Mouse (Mus musculus): ENCODE results near the gene Ccn1.

Ccn1 gene

DNA sequence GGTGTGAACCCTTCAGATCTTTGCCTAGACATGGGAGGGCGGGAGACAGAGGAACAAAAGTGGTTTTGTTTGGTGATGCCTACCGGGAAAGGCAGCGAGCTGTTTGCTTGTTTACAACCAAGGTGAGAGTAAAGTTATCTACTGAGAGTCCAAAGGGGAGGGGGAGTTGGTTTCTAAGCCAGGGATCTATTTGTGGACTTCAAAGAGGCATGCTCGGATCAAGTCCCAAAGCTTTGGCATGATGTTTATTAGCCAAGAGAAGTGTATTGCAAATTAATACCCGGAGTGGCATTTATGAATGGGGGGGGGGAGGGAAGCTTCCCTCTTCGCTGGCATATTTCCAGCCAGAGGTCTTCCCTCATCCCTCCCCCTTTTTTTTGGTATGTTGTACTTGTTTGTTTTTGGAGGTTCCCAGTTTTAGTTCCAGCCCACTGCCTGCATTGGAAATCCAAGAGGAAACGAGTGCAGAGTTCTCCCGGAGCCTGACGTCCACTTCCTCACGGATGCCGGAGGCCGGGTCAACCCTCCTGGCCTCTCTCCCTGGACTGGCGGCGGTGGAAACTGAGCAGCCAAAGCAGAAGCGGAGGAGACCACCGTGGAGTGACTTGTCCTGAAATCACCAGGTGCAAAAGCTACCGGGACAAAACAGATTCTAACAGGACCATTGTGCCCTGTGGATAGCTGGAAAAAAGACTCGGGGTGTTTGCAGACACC lies 674 bp upstream of the Ccn1 start:
- in situ Hi-C loops (cut with MboI, MseI), result no loop called here

DNA sequence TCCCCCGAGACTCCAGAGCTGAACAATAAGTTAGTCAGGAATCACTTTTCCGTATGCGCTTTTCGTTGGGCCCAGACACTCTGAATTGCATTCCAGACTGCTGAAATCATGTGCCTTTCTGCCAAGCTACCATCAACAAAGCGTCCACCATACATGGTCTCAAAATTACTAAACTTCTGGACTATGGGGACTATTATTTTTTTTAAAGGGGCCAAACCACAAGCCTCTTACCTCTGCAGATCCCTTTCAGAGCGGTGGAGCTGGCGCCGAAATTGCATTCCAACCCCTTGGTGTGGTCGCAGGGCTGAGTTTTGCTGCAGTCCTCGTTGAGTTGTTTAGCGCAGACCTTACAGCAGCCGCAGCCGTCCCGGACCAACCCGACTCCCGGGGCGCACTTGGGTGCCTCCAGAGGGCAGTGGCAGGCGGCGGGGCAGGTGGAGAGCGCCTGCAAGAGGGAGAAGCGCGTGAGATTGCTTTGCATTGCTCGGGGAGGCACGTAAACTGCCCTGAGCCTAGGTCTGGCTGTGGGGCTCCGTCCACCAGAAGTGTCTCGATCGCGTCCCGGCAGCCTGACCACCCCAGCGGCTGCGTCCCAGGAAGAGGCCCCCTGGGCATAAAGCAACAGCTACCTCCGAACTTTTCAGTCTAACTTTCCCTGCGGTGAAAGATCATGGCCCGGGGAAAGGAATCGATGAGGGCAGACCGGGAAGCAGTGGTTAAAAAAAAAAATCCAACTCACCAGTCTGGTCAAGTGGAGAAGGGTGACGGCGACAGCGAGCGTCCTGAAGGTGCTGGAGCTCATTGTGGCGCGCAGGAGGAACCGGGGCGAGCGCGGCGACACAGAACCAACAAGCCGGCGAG lies 560 bp downstream of the Ccn1 start:
- in situ Hi-C loops (cut with MboI, MseI), result no loop called here

DNA sequence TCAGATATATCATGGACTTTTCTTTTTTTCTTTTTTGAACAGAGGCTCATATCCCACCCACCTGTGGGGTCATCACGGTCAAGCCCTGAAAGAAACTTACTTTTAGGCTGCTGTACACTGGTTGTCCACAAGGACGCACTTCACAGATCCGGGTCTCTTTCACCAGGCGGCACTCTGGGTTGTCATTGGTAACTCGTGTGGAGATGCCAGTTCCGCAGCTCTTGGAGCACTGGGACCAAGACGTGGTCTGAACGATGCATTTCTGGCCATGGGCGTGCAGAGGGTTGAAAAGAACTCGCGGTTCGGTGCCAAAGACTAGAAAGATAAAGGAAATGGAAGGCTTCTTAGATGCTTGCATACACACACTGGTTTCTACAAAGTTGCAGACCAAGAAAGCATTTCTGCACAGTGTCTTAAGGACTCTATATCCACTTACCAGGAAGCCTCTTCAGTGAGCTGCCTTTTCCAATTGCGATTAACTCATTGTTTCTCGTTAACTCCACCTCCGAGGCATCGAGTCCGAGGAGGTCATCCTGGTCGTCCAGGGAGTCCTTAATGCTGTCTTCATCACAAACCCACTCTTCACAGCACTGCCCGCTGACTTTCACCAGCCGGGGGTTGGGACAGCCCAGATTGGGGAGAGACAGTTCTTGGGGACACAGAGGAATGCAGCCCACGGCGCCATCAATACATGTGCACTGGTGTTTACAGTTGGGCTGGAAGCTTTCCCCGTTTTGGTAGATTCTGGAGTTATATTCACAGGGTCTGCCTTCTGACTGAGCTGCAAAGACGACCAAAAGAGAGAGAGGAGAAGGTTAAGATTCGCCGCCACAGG lies 1.5 kb downstream of the Ccn1 start:
- in situ Hi-C loops (cut with MboI, MseI), result no loop called here

DNA sequence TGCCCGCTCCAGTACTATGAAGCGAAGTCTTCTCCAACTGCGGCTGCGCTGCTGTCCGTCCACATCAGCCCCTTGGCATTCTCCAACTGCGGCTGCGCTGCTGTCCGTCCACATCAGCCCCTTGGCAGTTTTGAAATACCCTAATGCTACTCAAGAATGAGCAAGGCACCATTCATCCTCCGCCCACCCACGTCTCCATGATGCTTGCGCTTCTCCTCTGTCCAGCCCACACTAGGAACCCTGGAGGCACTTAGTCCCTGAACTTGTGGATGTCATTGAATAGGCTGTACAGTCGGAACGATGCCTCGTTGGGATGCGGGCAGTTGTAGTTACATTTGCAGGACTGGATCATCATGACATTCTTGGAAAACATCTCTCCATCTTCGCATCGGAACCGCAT lies 2.4 kb downstream of the Ccn1 start:
- in situ Hi-C loops (cut with MboI, MseI), result no loop called here

DNA sequence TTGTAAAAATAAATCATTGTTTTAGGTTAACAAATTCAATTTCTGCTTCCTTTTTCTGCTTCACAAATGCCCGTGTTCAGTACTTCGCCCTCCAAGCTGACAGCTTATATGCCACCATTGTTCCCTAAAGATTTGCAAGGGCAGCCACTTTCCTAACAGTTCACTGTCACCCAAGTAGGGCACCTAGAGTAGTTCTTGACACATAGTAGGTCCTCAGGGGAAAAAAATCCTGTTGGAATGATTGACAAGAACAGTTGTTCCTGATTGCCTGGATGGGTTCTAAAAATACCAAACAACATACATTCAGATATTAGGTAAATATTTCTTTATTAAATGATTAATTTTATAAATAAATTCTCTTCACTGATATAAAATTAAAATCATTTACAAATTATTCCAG lies 3.1 kb downstream of the Ccn1 start:
- in situ Hi-C loops (cut with MboI, MseI), result no loop called here

DNA sequence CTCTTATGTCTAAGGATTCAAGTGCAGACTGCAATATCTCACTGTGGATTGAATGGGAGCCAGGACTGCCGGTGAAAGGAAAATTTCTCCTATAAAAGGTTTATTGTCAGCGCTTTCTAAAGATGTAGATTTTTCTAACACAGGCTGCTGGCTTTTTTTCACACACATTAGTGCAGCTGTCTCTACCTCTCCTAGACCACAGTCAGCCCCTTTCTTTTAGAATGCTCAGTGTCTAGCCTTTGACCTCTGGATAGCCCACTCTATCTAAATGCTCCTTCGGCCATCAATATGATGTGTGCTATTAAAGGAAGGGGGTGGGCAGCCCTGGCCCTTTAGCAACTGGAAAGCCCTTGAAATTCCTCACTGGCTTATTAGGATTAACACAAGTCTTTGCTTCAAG lies 3.8 kb downstream of the Ccn1 start:
- in situ Hi-C loops (cut with MboI, MseI), result no loop called here

DNA sequence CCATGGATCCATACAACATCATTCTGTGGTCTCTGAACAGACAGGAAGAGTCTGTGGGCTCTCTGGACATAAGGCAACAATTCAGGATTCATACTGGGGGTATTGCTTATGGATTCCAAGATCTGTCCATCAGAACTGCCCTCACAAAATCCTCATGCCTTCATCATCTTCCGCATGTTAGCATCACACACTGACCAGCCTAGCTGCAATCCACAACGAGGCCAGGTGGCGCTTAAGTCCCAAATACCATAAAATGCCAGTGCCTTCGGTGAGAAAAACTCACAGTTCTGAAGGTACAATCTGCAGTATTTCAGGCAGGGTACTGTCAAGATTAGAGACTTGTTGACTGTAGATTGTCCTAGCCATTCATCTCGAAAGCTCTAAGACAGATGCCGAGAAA lies 4.3 kb downstream of the Ccn1 start:
- in situ Hi-C loops (cut with MboI, MseI), result no loop called here

DNA sequence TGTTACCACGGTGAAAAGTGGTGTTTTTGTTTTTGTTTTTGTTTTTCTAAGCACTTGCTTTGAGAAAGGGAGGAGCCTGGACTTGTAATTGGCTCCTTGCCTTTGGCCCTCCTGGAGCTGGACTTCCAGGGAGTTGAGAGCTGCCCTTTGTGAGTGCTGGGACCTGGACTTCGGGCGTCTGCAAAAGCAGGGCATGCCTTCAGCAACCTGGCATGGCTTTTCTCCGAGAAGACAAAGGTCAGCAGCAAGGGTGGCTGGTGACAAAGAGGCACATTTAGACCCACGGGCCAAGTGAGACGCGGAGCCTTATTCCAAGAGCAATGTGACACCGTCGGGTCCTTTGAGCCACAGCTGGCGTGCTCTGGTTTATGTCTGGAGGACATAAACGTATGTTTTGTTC lies 6.9 kb downstream of the Ccn1 start:
- in situ Hi-C loops (cut with MboI, MseI), result no loop called here

DNA sequence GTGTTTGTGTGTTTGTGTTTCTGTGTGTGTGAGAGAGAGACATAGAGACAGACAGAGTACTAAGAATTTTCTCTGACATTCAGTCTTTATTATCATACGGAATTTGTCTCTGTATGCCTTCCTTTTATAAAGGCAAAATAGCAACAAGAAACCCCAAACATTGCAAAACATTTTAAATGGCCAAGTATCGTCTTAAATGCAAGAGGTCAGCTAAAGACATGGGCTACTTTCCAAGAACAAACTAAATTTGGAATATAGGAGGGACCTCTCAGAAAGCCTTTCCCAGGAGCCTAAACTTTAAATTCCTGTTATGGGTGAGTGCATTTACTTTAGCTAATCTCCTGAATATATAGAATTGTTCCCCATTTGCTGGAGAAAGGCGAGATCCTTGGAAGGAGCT lies 7.9 kb downstream of the Ccn1 start:
- in situ Hi-C loops (cut with MboI, MseI), result no loop called here

DNA sequence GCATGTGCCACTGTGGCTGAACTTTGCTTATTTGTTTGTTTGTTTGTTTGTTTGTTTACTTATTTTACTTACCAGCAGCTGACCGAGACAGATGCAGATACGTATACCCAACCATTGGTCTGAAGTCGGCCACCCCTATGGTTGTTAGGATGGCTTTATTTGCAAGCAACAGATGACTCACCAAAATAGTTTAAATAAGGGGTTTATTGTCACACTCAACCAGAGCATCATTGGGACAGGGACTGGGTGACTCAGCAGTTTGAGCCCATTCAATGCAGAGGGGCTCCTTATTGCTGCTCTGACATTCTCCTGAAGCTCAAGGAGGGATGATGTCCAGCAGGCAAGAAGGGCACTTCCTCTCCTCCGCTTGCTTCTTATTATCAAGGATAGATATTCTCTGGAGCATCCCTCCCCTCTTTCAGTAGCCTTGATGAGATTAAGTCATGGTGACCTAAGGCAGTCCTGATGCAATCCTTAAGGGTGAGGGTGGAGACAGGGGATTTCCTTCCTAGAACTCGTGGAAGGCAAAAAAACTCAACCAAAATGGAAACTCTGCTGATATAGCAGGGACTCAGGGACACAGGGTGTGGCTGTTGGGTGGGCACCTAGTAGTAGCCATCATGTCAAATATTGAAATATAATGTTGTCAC lies 8.6 kb downstream of the Ccn1 start:
- in situ Hi-C loops (cut with MboI, MseI), result no loop called here

DNA sequence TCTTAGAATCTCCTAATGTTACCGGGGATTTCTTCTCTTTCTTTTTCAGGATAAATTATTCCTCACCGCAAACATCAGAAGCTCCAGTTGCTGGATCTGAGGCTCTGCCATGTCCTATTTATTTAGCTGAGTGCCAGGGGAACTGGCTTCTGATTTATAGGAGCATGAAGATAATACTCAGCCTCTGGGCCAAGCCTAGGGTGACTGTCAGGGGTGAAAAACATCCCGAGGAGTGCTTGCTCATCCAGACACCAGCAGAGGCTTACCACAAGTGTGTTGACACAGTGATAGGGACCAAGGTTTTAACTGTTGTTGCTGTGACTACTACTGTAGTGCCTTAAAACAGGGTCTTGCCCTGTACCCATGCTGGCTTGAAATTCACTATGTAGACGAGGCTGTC lies 9.2 kb downstream of the Ccn1 start:
- in situ Hi-C loops (cut with MboI, MseI), result no loop called here

DNA sequence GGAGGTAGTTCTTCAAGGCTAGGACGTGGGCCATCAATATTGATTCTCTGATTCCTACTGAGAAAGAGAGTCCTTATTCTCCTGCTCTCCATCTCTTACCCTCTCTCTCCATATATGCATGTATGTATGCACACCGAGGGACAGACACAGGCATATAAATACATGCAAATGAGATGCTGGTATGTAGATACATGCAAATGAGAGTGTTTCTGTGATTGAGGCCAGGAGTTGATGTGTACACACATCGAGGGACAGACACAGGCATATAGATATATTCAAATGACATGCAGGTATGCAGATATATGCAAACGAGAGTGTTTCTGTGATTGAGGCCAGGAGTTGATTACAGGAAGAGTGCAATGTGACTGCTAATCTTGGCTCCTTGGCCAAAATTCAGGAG lies 9.6 kb downstream of the Ccn1 start:
- in situ Hi-C loops (cut with MboI, MseI), result no loop called here

DNA sequence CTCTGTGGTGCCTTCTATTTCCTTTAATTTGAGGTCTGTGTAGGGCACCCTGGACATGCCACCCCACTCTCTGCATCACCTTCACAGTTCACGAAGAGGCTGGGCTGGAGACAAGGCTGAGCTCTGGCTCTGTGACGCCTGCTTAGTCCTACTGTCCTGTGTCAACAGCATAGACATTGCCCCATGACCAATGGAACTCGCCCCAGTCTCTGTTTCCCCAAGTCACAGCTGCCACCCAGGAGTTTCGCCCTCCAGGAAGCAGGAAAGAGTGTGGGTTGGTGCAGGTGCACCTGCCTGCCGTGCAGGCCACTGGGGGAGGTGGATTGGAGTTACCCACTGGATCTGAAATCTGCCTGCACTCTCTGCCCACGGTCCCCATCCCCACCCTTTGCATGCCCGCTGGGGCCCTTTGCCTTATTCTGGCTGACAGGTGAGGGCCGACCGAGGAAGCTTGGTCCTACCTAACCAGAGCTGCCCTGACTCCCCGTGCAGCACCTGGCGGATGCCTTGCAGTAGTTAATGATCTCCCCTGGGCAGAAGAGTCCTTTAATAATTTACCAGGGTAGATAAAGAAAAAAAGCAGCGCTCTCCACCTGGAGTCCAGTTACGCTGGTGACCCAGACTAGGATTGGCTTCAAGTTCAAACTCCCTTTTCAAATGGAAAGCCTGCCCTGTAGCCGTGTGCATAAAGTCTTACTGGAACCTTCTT lies 15.6 kb downstream of the Ccn1 start:
- in situ Hi-C loops (cut with MboI, MseI), result no loop called here

DNA sequence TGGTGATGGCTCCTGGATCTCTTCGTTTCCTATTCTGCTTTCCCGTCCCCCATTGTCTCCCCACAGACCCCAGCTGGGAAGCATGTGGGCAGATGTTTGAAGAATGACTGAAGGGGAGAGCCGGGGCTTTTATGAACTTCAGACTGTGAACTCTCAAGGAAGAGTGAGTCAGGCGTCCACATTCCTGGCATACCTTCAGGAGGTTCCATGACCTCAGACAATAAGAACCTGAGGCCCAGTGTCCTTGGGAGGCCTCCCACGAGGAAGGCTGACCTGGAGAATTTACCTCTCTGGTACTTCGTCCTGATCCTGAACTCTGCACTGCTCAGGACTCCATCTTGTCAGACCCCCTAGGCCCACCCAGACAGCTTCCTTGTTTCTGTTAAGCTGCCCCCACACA lies 16.9 kb downstream of the Ccn1 start:
- in situ Hi-C loops (cut with MboI, MseI), result no loop called here

DNA sequence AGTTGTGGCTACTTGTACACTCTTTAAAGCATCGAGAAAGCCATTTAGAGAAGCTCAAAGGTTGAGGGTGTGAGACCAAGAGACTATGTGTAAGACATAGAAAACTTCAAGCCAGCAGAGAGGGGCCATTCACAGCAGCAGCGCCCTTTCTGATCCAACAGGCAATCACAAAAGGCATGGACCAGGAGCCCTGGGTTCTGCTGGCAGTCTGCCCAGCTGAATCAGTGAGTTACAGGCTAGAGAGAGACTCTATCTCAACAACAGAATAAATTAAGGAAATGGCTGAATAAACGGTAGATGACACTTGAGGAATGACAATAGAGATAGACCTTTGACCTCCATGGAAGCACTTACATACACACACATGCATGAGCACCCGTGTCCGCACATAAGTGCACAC lies 21.1 kb downstream of the Ccn1 start:
- in situ Hi-C loops (cut with MboI, MseI), result no loop called here

DNA sequence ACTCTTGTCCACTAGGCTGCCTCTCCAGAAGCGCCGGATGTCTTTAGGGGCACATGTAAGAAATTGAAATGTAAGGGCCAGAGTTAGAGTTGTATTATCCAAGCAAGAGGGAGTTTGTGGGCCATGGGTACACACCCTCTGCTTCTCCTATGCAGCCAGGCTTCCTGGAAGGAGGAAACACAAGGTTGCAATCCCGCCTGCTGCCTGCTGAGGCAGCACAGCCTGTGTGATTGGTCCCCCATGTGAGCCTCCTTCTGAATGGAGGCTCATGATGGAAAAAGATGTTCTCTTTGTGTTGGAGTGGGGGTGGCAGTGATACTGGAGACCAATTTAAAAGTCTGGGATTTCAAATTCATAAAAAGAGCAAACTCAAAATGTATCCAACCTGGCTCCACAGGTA lies 22.0 kb downstream of the Ccn1 start:
- in situ Hi-C loops (cut with MboI, MseI), result no loop called here

DNA sequence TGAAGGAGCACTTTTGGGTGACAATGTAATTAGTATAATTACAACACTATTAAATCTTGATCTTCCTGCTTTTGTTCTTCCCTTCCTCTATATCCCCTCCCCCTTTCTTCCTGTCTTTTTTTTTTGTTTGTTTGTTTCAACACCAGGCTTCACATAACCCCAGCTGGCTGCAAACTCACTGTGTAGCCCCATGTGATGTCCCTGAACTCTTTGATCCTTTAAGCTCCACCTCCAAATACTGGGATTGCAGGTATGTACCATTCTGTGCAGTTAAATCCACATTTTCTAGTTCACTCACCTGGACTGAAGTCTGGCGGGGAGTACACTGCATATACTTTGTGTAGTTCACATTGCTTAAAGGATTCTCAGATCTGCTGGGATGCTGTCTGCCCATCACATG lies 23.7 kb downstream of the Ccn1 start:
- in situ Hi-C loops (cut with MboI, MseI), result no loop called here

DNA sequence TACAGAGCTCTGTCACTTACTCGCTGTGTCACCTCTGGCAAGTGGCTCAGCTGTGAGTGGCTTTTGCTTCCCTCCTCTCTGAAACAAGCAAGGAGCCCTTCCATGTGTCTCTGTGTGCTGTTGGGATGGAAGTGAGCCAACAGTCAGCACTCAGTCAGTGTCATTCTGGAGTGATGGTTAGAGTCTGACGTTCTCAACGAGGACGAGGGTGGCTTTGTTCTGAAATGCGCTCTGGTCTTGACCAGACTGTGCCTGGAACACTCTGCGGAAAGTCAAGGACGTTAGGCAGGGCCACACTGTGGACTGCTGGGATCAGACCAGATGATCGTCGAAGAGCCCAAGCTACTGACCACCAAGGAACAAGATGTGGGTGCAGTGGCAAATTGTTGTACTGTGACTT lies 24.2 kb downstream of the Ccn1 start:
- in situ Hi-C loops (cut with MboI, MseI), result no loop called here

DNA sequence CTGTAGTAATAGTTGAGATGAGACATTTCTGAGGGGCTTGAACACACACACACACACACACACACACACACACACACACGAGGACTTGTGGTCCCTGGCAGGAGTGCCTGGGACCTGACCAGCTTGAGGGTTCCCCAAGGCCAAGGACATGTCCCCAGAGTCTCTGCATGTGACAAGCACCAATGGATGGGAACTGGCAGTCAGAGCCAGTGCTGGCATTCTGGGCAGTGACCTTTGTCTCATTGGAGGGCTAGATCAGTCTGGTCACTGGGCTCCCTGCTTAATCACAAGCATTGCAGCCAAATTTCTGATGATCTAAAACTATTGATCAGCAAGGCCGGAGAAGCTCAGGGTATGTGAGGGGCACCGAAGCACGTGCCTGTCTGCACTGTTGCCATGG lies 25.0 kb downstream of the Ccn1 start:
- in situ Hi-C loops (cut with MboI, MseI), result loop anchor here (25.0 kb wide), 2 partner anchors 288 to 1062 kb away; partner anchors contain the start of genes Bcl10 (in 1 of the 2), Hs2st1 (in 1 of the 2) and Selenof (in 1 of the 2)

DNA sequence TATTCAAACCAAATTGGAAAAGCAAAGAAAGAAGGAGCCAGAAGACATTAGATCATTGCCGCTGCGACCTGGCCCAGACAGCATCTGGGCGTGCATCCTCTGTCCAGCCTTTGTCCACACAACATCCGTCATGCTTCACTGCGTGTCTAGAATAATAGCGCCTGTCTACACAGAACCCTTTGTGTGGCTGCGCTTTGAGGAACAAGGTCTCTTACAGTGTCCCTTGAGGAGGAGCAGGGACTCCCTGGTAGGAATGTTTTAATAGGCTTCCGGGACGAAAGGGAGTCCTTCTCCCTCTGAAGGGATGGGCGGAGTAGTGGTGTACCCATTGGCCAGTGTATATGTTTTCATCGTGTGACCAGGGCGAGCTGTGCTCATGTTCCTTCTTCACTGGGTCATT lies 26.7 kb downstream of the Ccn1 start:
- in situ Hi-C loops (cut with MboI, MseI), result loop anchor here (25.0 kb wide), 2 partner anchors 289 to 1061 kb away; partner anchors contain the start of genes Bcl10 (in 1 of the 2), Hs2st1 (in 1 of the 2) and Selenof (in 1 of the 2)

DNA sequence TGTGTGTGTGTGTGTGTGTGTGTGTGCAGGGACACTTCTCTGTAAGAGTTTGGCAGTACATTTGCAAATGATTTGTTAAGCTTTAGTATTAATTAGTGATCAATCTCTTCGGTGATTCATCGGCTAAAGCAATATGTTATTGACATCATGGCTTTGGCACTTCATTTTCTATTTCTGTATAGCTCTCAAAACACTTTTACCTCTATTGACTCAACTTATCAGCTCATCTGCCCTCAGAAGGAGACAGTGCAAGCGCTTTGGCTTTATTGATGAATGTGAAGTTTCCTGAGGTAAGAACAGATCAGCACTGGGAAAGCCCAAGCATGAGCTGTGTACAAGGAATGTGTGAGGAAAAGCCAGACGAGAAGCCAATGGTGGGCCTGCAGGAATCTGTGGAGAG lies 28.6 kb downstream of the Ccn1 start:
- in situ Hi-C loops (cut with MboI, MseI), result loop anchor here (25.0 kb wide), 2 partner anchors 291 to 1059 kb away; partner anchors contain the start of genes Bcl10 (in 1 of the 2), Hs2st1 (in 1 of the 2) and Selenof (in 1 of the 2)
